Mouse (Mus musculus): ENCODE measurements around the gene Fgf8. TPM values are rescaled to one million over a fixed set of nuclear protein-coding genes. Genes with fewer than 3 reads are reported as not detected.

Gene Fgf8
- polyA plus RNA-seq, 1 experiment, result 22.6 TPM

GRCm38 (mm10) chr19:45781676-45782075, 39.0 kb upstream of the Fgf8 start:
- Histone ChIP-seq H3K4me1 (ENCODE audit: control insufficient read depth, insufficient read depth, low read length) (peaks cover 1% of the 10 kb centered on the region), H3K9me3 (replicated peaks; ENCODE audit: control insufficient read depth, insufficient read depth, low read length, poor library complexity, severe bottlenecking) (no peaks in the 10 kb centered on the region), H3K27me3 (ENCODE audit: control insufficient read depth, insufficient read depth, low read length, poor library complexity, severe bottlenecking) (no peaks in the 10 kb centered on the region), H3K9ac (ENCODE audit: low read depth, poor library complexity, severe bottlenecking) (peak overlapping the region; percentile 51), H3K36me3 (ENCODE audit: control insufficient read depth, insufficient read depth, low read length, poor library complexity, severe bottlenecking) (peaks cover 32% of the 10 kb centered on the region), H3K27ac (ENCODE audit: insufficient read depth, low read length) (no peak overlapping the region), H3K4me3 (ENCODE audit: low read depth, low read length) (peak overlapping the region; percentile 13; the same call in 1 of the 2 replicates)
- TF ChIP-seq CTCF (IDR thresholded peaks at IDR 0.05; ENCODE audit: low read depth, low read length), result no peak
- no peak for TF ChIP-seq POLR2A (IDR thresholded peaks at IDR 0.05; ENCODE audit: insufficient read depth, low read length)
- TF ChIP-seq EP300 (IDR thresholded peaks at IDR 0.05; ENCODE audit: insufficient read depth, low read depth, low read length), result no peak

GRCm38 (mm10) chr19:45780350-45780915, 37.7 kb upstream of the Fgf8 start:
- H3K36me3 ChIP-seq (ENCODE audit: control insufficient read depth, insufficient read depth, low read length, poor library complexity, severe bottlenecking), result peaks cover 42% of the 10 kb centered on the region

GRCm38 (mm10) chr19:45775486-45775885, 32.8 kb upstream of the Fgf8 start:
- H3K36me3 ChIP-seq (ENCODE audit: control insufficient read depth, insufficient read depth, low read length, poor library complexity, severe bottlenecking), result peaks cover 82% of the 10 kb centered on the region
- H3K4me1 ChIP-seq (ENCODE audit: control insufficient read depth, insufficient read depth, low read length), result no peaks in the 10 kb centered on the region
- no peak overlapping the region for H3K27ac ChIP-seq (ENCODE audit: insufficient read depth, low read length)
- TF ChIP-seq CTCF (IDR thresholded peaks at IDR 0.05; ENCODE audit: low read depth, low read length) (no peak), EP300 (IDR thresholded peaks at IDR 0.05; ENCODE audit: insufficient read depth, low read depth, low read length) (no peak), POLR2A (IDR thresholded peaks at IDR 0.05; ENCODE audit: insufficient read depth, low read length) (no peak)
- no peaks in the 10 kb centered on the region for H3K27me3 ChIP-seq (ENCODE audit: control insufficient read depth, insufficient read depth, low read length, poor library complexity, severe bottlenecking)
- no peak overlapping the region for H3K9ac ChIP-seq (ENCODE audit: low read depth, poor library complexity, severe bottlenecking)
- H3K9me3 ChIP-seq (replicated peaks; ENCODE audit: control insufficient read depth, insufficient read depth, low read length, poor library complexity, severe bottlenecking), result no peaks in the 10 kb centered on the region
- no peak overlapping the region for H3K4me3 ChIP-seq (ENCODE audit: low read depth, low read length)

More at GRCm38 (mm10) chr19:45780350-45780915, 37.7 kb upstream of the Fgf8 start:
- Histone ChIP-seq H3K9me3 (replicated peaks; ENCODE audit: control insufficient read depth, insufficient read depth, low read length, poor library complexity, severe bottlenecking) (no peaks in the 10 kb centered on the region), H3K9ac (ENCODE audit: low read depth, poor library complexity, severe bottlenecking) (no peak overlapping the region), H3K4me3 (ENCODE audit: low read depth, low read length) (no peak overlapping the region), H3K4me1 (ENCODE audit: control insufficient read depth, insufficient read depth, low read length) (peaks cover under 1% of the 10 kb centered on the region), H3K27ac (ENCODE audit: insufficient read depth, low read length) (no peak overlapping the region), H3K27me3 (ENCODE audit: control insufficient read depth, insufficient read depth, low read length, poor library complexity, severe bottlenecking) (no peaks in the 10 kb centered on the region)
- TF ChIP-seq EP300 (IDR thresholded peaks at IDR 0.05; ENCODE audit: insufficient read depth, low read depth, low read length) (no peak), CTCF (IDR thresholded peaks at IDR 0.05; ENCODE audit: low read depth, low read length) (no peak)

GRCm38 (mm10) chr19:45771501-45771900, 28.8 kb upstream of the Fgf8 start:
- H3K4me3 ChIP-seq (ENCODE audit: low read depth, low read length), result no peak overlapping the region
- TF ChIP-seq CTCF (IDR thresholded peaks at IDR 0.05; ENCODE audit: low read depth, low read length) (no peak), POLR2A (IDR thresholded peaks at IDR 0.05; ENCODE audit: insufficient read depth, low read length) (no peak), EP300 (IDR thresholded peaks at IDR 0.05; ENCODE audit: insufficient read depth, low read depth, low read length) (no peak)
- H3K27ac ChIP-seq (ENCODE audit: insufficient read depth, low read length), result no peak overlapping the region
- peaks cover 89% of the 10 kb centered on the region for H3K36me3 ChIP-seq (ENCODE audit: control insufficient read depth, insufficient read depth, low read length, poor library complexity, severe bottlenecking)
- H3K9ac ChIP-seq (ENCODE audit: low read depth, poor library complexity, severe bottlenecking), result no peak overlapping the region
- H3K4me1 ChIP-seq (ENCODE audit: control insufficient read depth, insufficient read depth, low read length), result no peaks in the 10 kb centered on the region
- H3K9me3 ChIP-seq (replicated peaks; ENCODE audit: control insufficient read depth, insufficient read depth, low read length, poor library complexity, severe bottlenecking), result no peaks in the 10 kb centered on the region
- no peaks in the 10 kb centered on the region for H3K27me3 ChIP-seq (ENCODE audit: control insufficient read depth, insufficient read depth, low read length, poor library complexity, severe bottlenecking)

GRCm38 (mm10) chr19:45760810-45761209, 18.1 kb upstream of the Fgf8 start:
- H3K27ac ChIP-seq (ENCODE audit: insufficient read depth, low read length), result no peak overlapping the region
- no peak for TF ChIP-seq EP300 (IDR thresholded peaks at IDR 0.05; ENCODE audit: insufficient read depth, low read depth, low read length)
- TF ChIP-seq CTCF (IDR thresholded peaks at IDR 0.05; ENCODE audit: low read depth, low read length), result no peak
- TF ChIP-seq POLR2A (IDR thresholded peaks at IDR 0.05; ENCODE audit: insufficient read depth, low read length), result no peak
- no peak overlapping the region for H3K4me3 ChIP-seq (ENCODE audit: low read depth, low read length)
- no peak overlapping the region for H3K9ac ChIP-seq (ENCODE audit: low read depth, poor library complexity, severe bottlenecking)
- peaks cover 89% of the 10 kb centered on the region for H3K36me3 ChIP-seq (ENCODE audit: control insufficient read depth, insufficient read depth, low read length, poor library complexity, severe bottlenecking)
- H3K4me1 ChIP-seq (ENCODE audit: control insufficient read depth, insufficient read depth, low read length), result no peaks in the 10 kb centered on the region
- H3K9me3 ChIP-seq (replicated peaks; ENCODE audit: control insufficient read depth, insufficient read depth, low read length, poor library complexity, severe bottlenecking), result no peaks in the 10 kb centered on the region
- no peaks in the 10 kb centered on the region for H3K27me3 ChIP-seq (ENCODE audit: control insufficient read depth, insufficient read depth, low read length, poor library complexity, severe bottlenecking)

- Histone ChIP-seq H3K4me3 (ENCODE audit: low read depth, low read length) (no peak overlapping the region), H3K9ac (ENCODE audit: low read depth, poor library complexity, severe bottlenecking) (no peak overlapping the region), H3K9me3 (replicated peaks; ENCODE audit: control insufficient read depth, insufficient read depth, low read length, poor library complexity, severe bottlenecking) (no peaks in the 10 kb centered on the region), H3K27ac (ENCODE audit: insufficient read depth, low read length) (peak overlapping the region; percentile 79; the same call in 1 of the 2 replicates), H3K4me1 (ENCODE audit: control insufficient read depth, insufficient read depth, low read length) (no peaks in the 10 kb centered on the region), H3K27me3 (ENCODE audit: control insufficient read depth, insufficient read depth, low read length, poor library complexity, severe bottlenecking) (no peaks in the 10 kb centered on the region), H3K36me3 (ENCODE audit: control insufficient read depth, insufficient read depth, low read length, poor library complexity, severe bottlenecking) (peaks cover 87% of the 10 kb centered on the region)
- TF ChIP-seq EP300 (IDR thresholded peaks at IDR 0.05; ENCODE audit: insufficient read depth, low read depth, low read length) (no peak), POLR2A (IDR thresholded peaks at IDR 0.05; ENCODE audit: insufficient read depth, low read length) (no peak), CTCF (IDR thresholded peaks at IDR 0.05; ENCODE audit: low read depth, low read length) (no peak)
Observed at GRCm38 (mm10) chr19:45758671-45759070, 16.0 kb upstream of the Fgf8 start.

All from ES-Bruce4 (cell line).